Mouse (Mus musculus): Measurements from ENCODE around the gene Klhdc9. TPM values are rescaled to one million over a fixed set of nuclear protein-coding genes. Genes with fewer than 3 reads are reported as not detected.
A peak's percentile ranks its signal among the peaks of the same experiment; 100 is the strongest.

The Klhdc9 gene
- polyA plus RNA-seq (2014; fragmentation: Nextera tagmentation; extraction: Ambion mirVana) = 0.63 and 1.0 TPM in 2 replicates

DNA sequence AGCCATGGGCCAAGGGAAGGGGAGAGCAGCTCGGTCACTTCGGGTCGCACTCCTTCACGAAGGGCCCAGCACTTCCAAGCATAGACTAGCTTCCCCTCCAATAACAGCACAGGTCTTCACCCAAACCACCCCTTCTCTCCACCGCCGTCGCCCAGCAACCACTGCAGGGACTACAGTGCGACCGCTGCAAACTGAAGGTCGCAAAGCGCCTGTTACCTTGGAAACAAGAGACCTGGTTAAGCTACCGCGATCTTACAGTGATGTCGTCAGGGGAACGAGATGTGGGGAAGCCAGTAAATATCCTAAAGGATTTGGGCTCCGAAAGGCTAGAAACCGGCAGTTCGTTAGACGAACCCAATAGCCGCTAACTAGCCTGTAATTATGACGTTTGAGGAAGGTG is at the start of gene Klhdc9:
Gene Klhdc9, minus strand, starts transcription at position 143 of the 400 bp plus-strand sequence.
- H3K36me3 ChIP-seq (ENCODE audit: control insufficient read depth, insufficient read depth, low read length) = peaks cover 27% of the 10 kb centered on the region
- peaks cover 3% of the 10 kb centered on the region for H3K9me3 ChIP-seq (ENCODE audit: control insufficient read depth, low read length)
- H3K9ac ChIP-seq (ENCODE audit: low read length) = peak within 1 kb of the TSS; percentile 65
- ATAC-seq (ENCODE audit: insufficient number of reproducible peaks, insufficient read depth, low FRiP score, low read depth) = peak; percentile 83
- H3K27me3 ChIP-seq (ENCODE audit: control insufficient read depth, insufficient read depth, low read length) = no peaks in the 10 kb centered on the region
- H3K4me2 ChIP-seq (ENCODE audit: low read length) = peak within 1 kb of the TSS; percentile 66
- WGBS = 2% methylated on average over 21 of the region's 21 CpGs
- H3K4me3 ChIP-seq (ENCODE audit: control insufficient read depth in 1 of 2, insufficient read depth in 1 of 2, low read depth in 1 of 2, low read length in 2 of 2) = peak within 1 kb of the TSS; percentile 45 to 52
- H3K4me1 ChIP-seq (ENCODE audit: control insufficient read depth in 2 of 2, insufficient read depth in 2 of 2, low read length in 2 of 2) = peaks cover 0 to 3% of the 10 kb centered on the region in 2 experiments; a peak in 2 of 4 replicates
- peak within 1 kb of the TSS in 1 of 2 experiments; percentile 63; a peak in 2 of 4 replicates for H3K27ac ChIP-seq (replicated peaks in 1 of 2; ENCODE audit: control insufficient read depth in 1 of 2, insufficient read depth in 1 of 2, low read depth in 2 of 2, low read length in 2 of 2)

DNA sequence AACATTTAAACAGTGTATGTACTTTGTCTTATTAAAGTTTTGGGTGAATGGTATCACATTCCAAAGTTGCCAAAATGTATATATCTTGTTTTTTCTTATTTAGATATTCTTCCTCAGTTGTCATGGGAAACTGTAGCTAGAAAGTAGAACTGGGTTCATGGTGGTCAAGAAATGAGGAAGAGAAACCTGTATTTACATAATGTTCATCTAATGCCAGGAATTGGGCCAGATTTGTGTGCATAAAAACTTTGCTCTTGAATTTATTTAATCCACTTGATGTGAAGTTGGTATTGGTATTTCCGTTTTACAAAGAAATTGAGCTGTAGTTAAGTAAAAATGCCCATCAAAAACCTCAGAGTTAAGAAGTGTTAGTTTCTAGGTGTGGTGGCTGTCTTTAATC is 49.6 kb upstream of the Klhdc9 start:
- H3K27ac ChIP-seq (replicated peaks in 1 of 2; ENCODE audit: control insufficient read depth in 1 of 2, insufficient read depth in 1 of 2, low read depth in 2 of 2, low read length in 2 of 2) = no peak overlapping the region
- no peaks in the 10 kb centered on the region for H3K27me3 ChIP-seq (ENCODE audit: control insufficient read depth, insufficient read depth, low read length)

DNA sequence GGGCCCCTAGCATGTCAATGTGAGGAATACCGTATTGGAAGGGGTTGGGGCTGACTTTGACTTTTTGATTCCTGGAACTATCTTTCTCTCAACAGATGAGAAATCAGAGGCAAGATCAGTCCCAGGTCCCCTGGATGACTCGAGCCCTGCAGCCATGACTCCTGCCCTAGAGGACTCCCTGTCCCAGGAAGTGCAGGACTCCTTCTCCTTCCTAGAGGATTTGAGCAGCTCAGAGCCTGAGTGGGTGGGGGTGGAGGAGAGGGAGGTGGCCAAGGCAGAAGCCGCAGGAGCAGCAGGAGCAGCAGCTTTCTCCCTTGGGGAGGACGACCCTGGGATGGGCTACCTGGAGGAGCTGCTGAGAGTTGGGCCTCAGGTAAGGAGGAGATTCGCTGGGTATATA is 46.7 kb upstream of the Klhdc9 start:
- Histone ChIP-seq H3K36me3 (ENCODE audit: control insufficient read depth, insufficient read depth, low read length) (no peaks in the 10 kb centered on the region), H3K9me3 (ENCODE audit: control insufficient read depth, low read length) (no peaks in the 10 kb centered on the region), H3K27ac (replicated peaks in 1 of 2; ENCODE audit: control insufficient read depth in 1 of 2, insufficient read depth in 1 of 2, low read depth in 2 of 2, low read length in 2 of 2) (no peak overlapping the region), H3K4me3 (ENCODE audit: control insufficient read depth in 1 of 2, insufficient read depth in 1 of 2, low read depth in 1 of 2, low read length in 2 of 2) (no peak overlapping the region), H3K9ac (ENCODE audit: low read length) (no peak overlapping the region), H3K4me2 (ENCODE audit: low read length) (no peak overlapping the region), H3K27me3 (ENCODE audit: control insufficient read depth, insufficient read depth, low read length) (no peaks in the 10 kb centered on the region), H3K4me1 (ENCODE audit: control insufficient read depth in 2 of 2, insufficient read depth in 2 of 2, low read length in 2 of 2) (no peaks in the 10 kb centered on the region)
- WGBS = 70% methylated on average over 5 of the region's 5 CpGs
- no peak for ATAC-seq (ENCODE audit: insufficient number of reproducible peaks, insufficient read depth, low FRiP score, low read depth)

More for the DNA sequence above, 49.6 kb upstream of the Klhdc9 start:
- H3K9ac ChIP-seq (ENCODE audit: low read length) = no peak overlapping the region
- H3K4me1 ChIP-seq (ENCODE audit: control insufficient read depth in 2 of 2, insufficient read depth in 2 of 2, low read length in 2 of 2) = peaks cover 2 to 7% of the 10 kb centered on the region in 2 experiments; a peak in 3 of 4 replicates
- H3K9me3 ChIP-seq (ENCODE audit: control insufficient read depth, low read length) = no peaks in the 10 kb centered on the region
- peaks cover 10% of the 10 kb centered on the region for H3K36me3 ChIP-seq (ENCODE audit: control insufficient read depth, insufficient read depth, low read length)
- no peak overlapping the region for H3K4me2 ChIP-seq (ENCODE audit: low read length)
- ATAC-seq (ENCODE audit: insufficient number of reproducible peaks, insufficient read depth, low FRiP score, low read depth) = no peak
- H3K4me3 ChIP-seq (ENCODE audit: control insufficient read depth in 1 of 2, insufficient read depth in 1 of 2, low read depth in 1 of 2, low read length in 2 of 2) = no peak overlapping the region
- 87% methylated on average over 1 of the region's 1 CpGs for WGBS

DNA sequence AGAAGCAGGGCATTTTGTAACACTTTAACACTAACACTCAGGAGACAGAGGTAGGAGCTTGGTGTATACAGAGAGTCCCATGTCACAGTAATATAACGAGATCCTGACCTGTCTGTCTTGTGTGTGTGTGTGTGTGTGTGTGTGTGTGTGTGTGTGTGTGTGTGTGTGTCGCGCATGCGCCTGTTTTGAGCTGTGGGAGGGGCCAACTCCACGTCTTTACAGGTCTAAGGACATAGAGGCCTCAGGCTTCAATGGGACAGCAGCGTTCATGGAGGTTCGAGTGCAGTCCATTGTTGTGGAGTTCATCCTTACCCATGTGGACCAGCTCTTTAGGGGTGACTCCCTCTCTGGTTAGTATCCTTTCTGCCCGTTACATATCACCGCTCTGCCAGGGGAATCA is 42.4 kb upstream of the Klhdc9 start:
- H3K9me3 ChIP-seq (ENCODE audit: control insufficient read depth, low read length) = no peaks in the 10 kb centered on the region
- no peaks in the 10 kb centered on the region for H3K27me3 ChIP-seq (ENCODE audit: control insufficient read depth, insufficient read depth, low read length)
- no peak overlapping the region for H3K9ac ChIP-seq (ENCODE audit: low read length)
- no peak overlapping the region for H3K4me2 ChIP-seq (ENCODE audit: low read length)
- H3K27ac ChIP-seq (replicated peaks in 1 of 2; ENCODE audit: control insufficient read depth in 1 of 2, insufficient read depth in 1 of 2, low read depth in 2 of 2, low read length in 2 of 2) = no peak overlapping the region
- WGBS = 87% methylated on average over 9 of the region's 9 CpGs
- H3K36me3 ChIP-seq (ENCODE audit: control insufficient read depth, insufficient read depth, low read length) = no peaks in the 10 kb centered on the region
- no peak overlapping the region for H3K4me3 ChIP-seq (ENCODE audit: control insufficient read depth in 1 of 2, insufficient read depth in 1 of 2, low read depth in 1 of 2, low read length in 2 of 2)
- no peak for ATAC-seq (ENCODE audit: insufficient number of reproducible peaks, insufficient read depth, low FRiP score, low read depth)
- no peaks in the 10 kb centered on the region for H3K4me1 ChIP-seq (ENCODE audit: control insufficient read depth in 2 of 2, insufficient read depth in 2 of 2, low read length in 2 of 2)

DNA sequence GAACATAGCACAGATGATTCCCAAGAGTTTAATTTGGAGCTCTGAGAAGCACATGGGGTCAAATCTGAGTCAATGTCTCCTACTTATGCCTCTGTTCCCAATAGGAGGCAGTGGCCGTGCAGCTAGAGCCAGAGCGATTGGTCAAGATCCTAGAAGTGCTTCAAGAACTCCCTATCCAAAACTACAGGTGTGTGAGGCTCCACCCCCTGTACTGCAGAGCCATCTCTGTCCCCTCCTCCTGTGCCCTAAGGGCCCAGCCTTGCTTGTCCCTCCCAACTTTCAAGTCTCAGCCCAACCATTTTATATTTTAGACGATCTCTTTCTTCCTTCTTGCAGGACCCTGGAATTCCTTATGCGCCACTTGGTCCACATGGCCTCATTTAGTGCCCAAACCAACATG is 41.2 kb upstream of the Klhdc9 start:
- Histone ChIP-seq H3K27ac (replicated peaks in 1 of 2; ENCODE audit: control insufficient read depth in 1 of 2, insufficient read depth in 1 of 2, low read depth in 2 of 2, low read length in 2 of 2) (no peak overlapping the region), H3K4me1 (ENCODE audit: control insufficient read depth in 2 of 2, insufficient read depth in 2 of 2, low read length in 2 of 2) (no peaks in the 10 kb centered on the region), H3K4me3 (ENCODE audit: control insufficient read depth in 1 of 2, insufficient read depth in 1 of 2, low read depth in 1 of 2, low read length in 2 of 2) (no peak overlapping the region), H3K4me2 (ENCODE audit: low read length) (no peak overlapping the region), H3K27me3 (ENCODE audit: control insufficient read depth, insufficient read depth, low read length) (no peaks in the 10 kb centered on the region), H3K9me3 (ENCODE audit: control insufficient read depth, low read length) (no peaks in the 10 kb centered on the region), H3K36me3 (ENCODE audit: control insufficient read depth, insufficient read depth, low read length) (no peaks in the 10 kb centered on the region), H3K9ac (ENCODE audit: low read length) (no peak overlapping the region)
- 75% methylated on average over 4 of the region's 4 CpGs for WGBS
- ATAC-seq (ENCODE audit: insufficient number of reproducible peaks, insufficient read depth, low FRiP score, low read depth) = no peak

DNA sequence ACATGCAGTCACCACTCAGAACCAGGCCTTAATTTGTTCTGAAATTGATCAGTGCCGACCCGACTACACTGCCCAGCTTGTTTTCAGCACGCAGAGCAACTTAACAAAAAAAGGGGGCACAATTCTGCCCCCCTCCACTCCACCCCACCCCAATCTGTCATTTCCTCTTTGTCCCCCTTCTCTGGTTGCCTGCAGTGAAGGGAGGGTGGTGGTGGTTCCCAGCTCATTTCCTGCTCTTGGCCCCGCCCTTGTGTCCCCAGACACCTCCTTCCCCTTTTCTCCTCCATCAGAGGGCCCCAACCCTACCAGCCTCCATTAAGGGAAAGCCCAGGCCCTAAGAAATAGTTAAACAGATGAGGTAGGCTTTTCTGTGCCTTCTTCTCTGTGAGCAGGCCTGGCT is 29.5 kb upstream of the Klhdc9 start:
- H3K4me3 ChIP-seq (ENCODE audit: control insufficient read depth in 1 of 2, insufficient read depth in 1 of 2, low read depth in 1 of 2, low read length in 2 of 2) = no peak overlapping the region
- WGBS = 81% methylated on average over 4 of the region's 4 CpGs
- no peak overlapping the region for H3K9ac ChIP-seq (ENCODE audit: low read length)
- H3K27me3 ChIP-seq (ENCODE audit: control insufficient read depth, insufficient read depth, low read length) = no peaks in the 10 kb centered on the region
- H3K4me2 ChIP-seq (ENCODE audit: low read length) = no peak overlapping the region
- no peaks in the 10 kb centered on the region for H3K36me3 ChIP-seq (ENCODE audit: control insufficient read depth, insufficient read depth, low read length)
- H3K27ac ChIP-seq (replicated peaks in 1 of 2; ENCODE audit: control insufficient read depth in 1 of 2, insufficient read depth in 1 of 2, low read depth in 2 of 2, low read length in 2 of 2) = no peak overlapping the region
- H3K9me3 ChIP-seq (ENCODE audit: control insufficient read depth, low read length) = no peaks in the 10 kb centered on the region
- ATAC-seq (ENCODE audit: insufficient number of reproducible peaks, insufficient read depth, low FRiP score, low read depth) = no peak
- H3K4me1 ChIP-seq (ENCODE audit: control insufficient read depth in 2 of 2, insufficient read depth in 2 of 2, low read length in 2 of 2) = peaks cover 0 to 2% of the 10 kb centered on the region in 2 experiments; a peak in 1 of 4 replicates

DNA sequence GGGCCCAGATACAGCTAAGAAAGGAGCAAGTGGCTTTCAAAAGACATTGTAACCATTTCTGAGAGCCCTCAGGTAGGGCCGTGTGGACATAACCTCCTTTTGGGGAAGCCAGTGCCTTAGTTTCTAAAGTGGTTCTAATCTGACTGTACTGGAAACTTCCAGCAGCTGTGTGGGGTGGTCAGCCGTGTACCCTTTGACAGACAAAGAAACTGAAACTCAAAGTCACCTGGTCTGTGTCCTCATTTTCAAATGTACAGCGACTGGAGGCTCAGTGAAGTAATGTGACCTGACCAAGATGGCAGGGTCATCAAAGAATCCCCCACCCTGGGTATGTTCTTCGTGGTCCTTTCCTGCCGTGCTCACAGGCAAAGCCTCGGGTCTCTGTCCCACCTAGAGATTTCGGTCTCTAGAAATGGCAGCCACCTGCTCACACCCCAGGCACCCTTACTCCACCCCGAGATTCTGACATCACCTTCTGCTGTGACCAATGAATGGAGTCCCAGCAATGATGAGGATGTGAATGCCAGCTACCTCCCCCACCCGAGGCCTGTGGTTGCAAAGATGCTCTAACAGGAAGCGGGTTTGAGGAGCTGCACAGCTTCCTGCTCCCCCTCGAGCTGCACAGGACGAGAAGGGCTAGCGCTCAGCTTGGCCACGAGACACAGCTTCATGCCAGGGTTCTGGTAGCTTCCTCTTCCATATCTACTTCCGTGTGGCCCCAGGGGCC is 27.9 kb upstream of the Klhdc9 start, which contains the start of gene Arhgap30:
Gene Arhgap30, plus strand, starts transcription at position 579 of the 727 bp plus-strand sequence.
- no peak within 1 kb of the TSS for H3K4me2 ChIP-seq (ENCODE audit: low read length)
- H3K4me3 ChIP-seq (ENCODE audit: control insufficient read depth in 1 of 2, insufficient read depth in 1 of 2, low read depth in 1 of 2, low read length in 2 of 2) = peak within 1 kb of the TSS in 1 of 2 experiments; percentile 6; a peak in 1 of 4 replicates
- no peaks in the 10 kb centered on the region for H3K27me3 ChIP-seq (ENCODE audit: control insufficient read depth, insufficient read depth, low read length)
- no peak within 1 kb of the TSS for H3K9ac ChIP-seq (ENCODE audit: low read length)
- peaks cover 0 to 2% of the 10 kb centered on the region in 2 experiments; a peak in 1 of 4 replicates for H3K4me1 ChIP-seq (ENCODE audit: control insufficient read depth in 2 of 2, insufficient read depth in 2 of 2, low read length in 2 of 2)
- H3K9me3 ChIP-seq (ENCODE audit: control insufficient read depth, low read length) = no peaks in the 10 kb centered on the region
- H3K36me3 ChIP-seq (ENCODE audit: control insufficient read depth, insufficient read depth, low read length) = no peaks in the 10 kb centered on the region
- 74% methylated on average over 15 of the region's 15 CpGs for WGBS
- ATAC-seq (ENCODE audit: insufficient number of reproducible peaks, insufficient read depth, low FRiP score, low read depth) = no peak
- H3K27ac ChIP-seq (replicated peaks in 1 of 2; ENCODE audit: control insufficient read depth in 1 of 2, insufficient read depth in 1 of 2, low read depth in 2 of 2, low read length in 2 of 2) = no peak within 1 kb of the TSS
